Mouse (Mus musculus): ENCODE results near the gene Wsb1. TPM values are rescaled to one million over a fixed set of nuclear protein-coding genes. Genes with fewer than 3 reads are reported as not detected.

Wsb1 gene
- total and polyA plus RNA-seq, 3 experiments = 84.1 to 129 (median 104) TPM

- in situ Hi-C loops (cut with MboI; ENCODE audit: low pct_ligation_motif_present, low pct_unique_long_range_greater_than_20kb, low sequenced_read_pairs) = loop anchor here (5.0 kb wide), 3 partner anchors 34 to 329 kb away; no protein-coding TSS in a partner anchor
- Histone ChIP-seq H3K9ac (ENCODE audit: insufficient read depth, low read depth) (no peak overlapping the region), H3K27ac (ENCODE audit: insufficient read depth, low read depth) (no peak overlapping the region), H3K79me2 (replicated peaks; ENCODE audit: control insufficient read depth, extremely low read depth, insufficient read depth, poor library complexity, severe bottlenecking) (no peaks in the 10 kb centered on the region), H3K36me3 (replicated peaks in 1 of 2; ENCODE audit: control insufficient read depth in 1 of 2, insufficient read depth in 1 of 2, low read length in 1 of 2) (no peaks in the 10 kb centered on the region), H3K4me3 (replicated peaks in 1 of 3; ENCODE audit: low read depth in 2 of 3, low read length in 2 of 3, poor library complexity in 1 of 3) (no peak overlapping the region), H3K4me1 (ENCODE audit: control insufficient read depth in 1 of 2, insufficient read depth in 2 of 2) (peaks cover 14 to 50% of the 10 kb centered on the region in 2 experiments; a peak in 3 of 4 replicates), H3K4me2 (ENCODE audit: insufficient read depth, low read depth, poor library complexity, severe bottlenecking) (no peak overlapping the region), H3K27me3 (replicated peaks) (no peaks in the 10 kb centered on the region), H3K9me3 (replicated peaks; ENCODE audit: low read length) (peaks cover 2% of the 10 kb centered on the region)
- dilution Hi-C loops (cut with MboI; ENCODE audit: extremely low pct_ligation_motif_present, extremely low pct_unique_long_range_greater_than_20kb, low sequenced_read_pairs) = no loop called here
- no peak for DNase-seq (ENCODE audit: extremely low read depth)
- no peak for TF ChIP-seq GABPA (IDR thresholded peaks at IDR 0.05; ENCODE audit: insufficient replicate concordance, low read depth, low read length)
- no peak for TF ChIP-seq SMC3 (IDR thresholded peaks at IDR 0.05; ENCODE audit: low read depth, low read length)
- peak; percentile 44; the same call in 1 of the 2 replicates for TF ChIP-seq EP300 (IDR thresholded peaks at IDR 0.05; ENCODE audit: low read length)
- no peak for TF ChIP-seq CTCF (conservative IDR thresholded peaks at IDR 0.05 in 1 of 2, IDR thresholded peaks at IDR 0.05 in 1 of 2; ENCODE audit: low read depth in 2 of 2, low read length in 2 of 2)
- no peak for TF ChIP-seq E2F4 (IDR thresholded peaks at IDR 0.05; ENCODE audit: insufficient replicate concordance, low read depth, low read length)
- no peak for TF ChIP-seq ZNF384 (IDR thresholded peaks at IDR 0.05; ENCODE audit: low read depth, low read length)
Observed at GRCm38 (mm10) chr11:79291651-79292050, 37.2 kb upstream of the Wsb1 start.

- dilution Hi-C loops (cut with MboI; ENCODE audit: extremely low pct_ligation_motif_present, extremely low pct_unique_long_range_greater_than_20kb, low sequenced_read_pairs) = no loop called here
- in situ Hi-C loops (cut with MboI; ENCODE audit: low pct_ligation_motif_present, low pct_unique_long_range_greater_than_20kb, low sequenced_read_pairs) = loop anchor here (5.0 kb wide), 3 partner anchors 33 to 328 kb away; no protein-coding TSS in a partner anchor
- H3K4me1 ChIP-seq (ENCODE audit: control insufficient read depth in 1 of 2, insufficient read depth in 2 of 2) = peaks cover 14 to 46% of the 10 kb centered on the region in 2 experiments; a peak in 3 of 4 replicates
Observed at GRCm38 (mm10) chr11:79290473-79290872, 36.0 kb upstream of the Wsb1 start.

GRCm38 (mm10) chr11:79288913-79289640 is 34.6 kb upstream of the Wsb1 start:
- Histone ChIP-seq H3K4me1 (ENCODE audit: control insufficient read depth in 1 of 2, insufficient read depth in 2 of 2) (peaks cover 14 to 46% of the 10 kb centered on the region in 2 experiments; a peak in 3 of 4 replicates), H3K9ac (ENCODE audit: insufficient read depth, low read depth) (no peak overlapping the region), H3K4me2 (ENCODE audit: insufficient read depth, low read depth, poor library complexity, severe bottlenecking) (no peak overlapping the region), H3K27ac (ENCODE audit: insufficient read depth, low read depth) (no peak overlapping the region), H3K36me3 (replicated peaks in 1 of 2; ENCODE audit: control insufficient read depth in 1 of 2, insufficient read depth in 1 of 2, low read length in 1 of 2) (no peaks in the 10 kb centered on the region), H3K27me3 (replicated peaks) (no peaks in the 10 kb centered on the region), H3K4me3 (replicated peaks in 1 of 3; ENCODE audit: low read depth in 2 of 3, low read length in 2 of 3, poor library complexity in 1 of 3) (no peak overlapping the region), H3K9me3 (replicated peaks; ENCODE audit: low read length) (peaks cover 2% of the 10 kb centered on the region), H3K79me2 (replicated peaks; ENCODE audit: control insufficient read depth, extremely low read depth, insufficient read depth, poor library complexity, severe bottlenecking) (no peaks in the 10 kb centered on the region)
- dilution Hi-C loops (cut with MboI; ENCODE audit: extremely low pct_ligation_motif_present, extremely low pct_unique_long_range_greater_than_20kb, low sequenced_read_pairs) = no loop called here
- in situ Hi-C loops (cut with MboI; ENCODE audit: low pct_ligation_motif_present, low pct_unique_long_range_greater_than_20kb, low sequenced_read_pairs) = no loop called here
- DNase-seq (ENCODE audit: extremely low read depth) = no peak
- TF ChIP-seq GABPA (IDR thresholded peaks at IDR 0.05; ENCODE audit: insufficient replicate concordance, low read depth, low read length) (no peak), ZNF384 (IDR thresholded peaks at IDR 0.05; ENCODE audit: low read depth, low read length) (no peak), TCF12 (IDR thresholded peaks at IDR 0.05; ENCODE audit: low read depth, low read length) (no peak), CHD2 (IDR thresholded peaks at IDR 0.05; ENCODE audit: low read length) (no peak), MEF2A (IDR thresholded peaks at IDR 0.05; ENCODE audit: borderline replicate concordance, low read depth, low read length) (no peak), JUND (conservative IDR thresholded peaks at IDR 0.05; ENCODE audit: low read depth, low read length) (no peak), NELFE (IDR thresholded peaks at IDR 0.05; ENCODE audit: low read depth, low read length) (no peak), PAX5 (IDR thresholded peaks at IDR 0.05; ENCODE audit: low read length) (no peak), ZKSCAN1 (IDR thresholded peaks at IDR 0.05; ENCODE audit: borderline replicate concordance, low read depth, low read length) (no peak), EP300 (IDR thresholded peaks at IDR 0.05; ENCODE audit: low read length) (no peak), SMC3 (IDR thresholded peaks at IDR 0.05; ENCODE audit: low read depth, low read length) (no peak), MAFK (IDR thresholded peaks at IDR 0.05; ENCODE audit: insufficient replicate concordance, low read length) (no peak), MYC (IDR thresholded peaks at IDR 0.05; ENCODE audit: low read depth, low read length) (no peak), UBTF (IDR thresholded peaks at IDR 0.05; ENCODE audit: low read depth, low read length) (no peak), RCOR1 (conservative IDR thresholded peaks at IDR 0.05; ENCODE audit: low read depth, low read length) (no peak), TBP (conservative IDR thresholded peaks at IDR 0.05; ENCODE audit: low read depth, low read length) (no peak), MAZ (IDR thresholded peaks at IDR 0.05; ENCODE audit: low read depth, low read length) (no peak), MAX (IDR thresholded peaks at IDR 0.05; ENCODE audit: low read length) (no peak)

More at GRCm38 (mm10) chr11:79290473-79290872, 36.0 kb upstream of the Wsb1 start:
- H3K27me3 ChIP-seq (replicated peaks) = no peaks in the 10 kb centered on the region
- TF ChIP-seq SMC3 (IDR thresholded peaks at IDR 0.05; ENCODE audit: low read depth, low read length) (peak; percentile 83), RAD21 (IDR thresholded peaks at IDR 0.05; ENCODE audit: low read depth, low read length) (peak; percentile 89), IRF4 (IDR thresholded peaks at IDR 0.05; ENCODE audit: low read depth, low read length) (peak; percentile 21; the same call in 1 of the 2 replicates), CTCF (conservative IDR thresholded peaks at IDR 0.05 in 1 of 2, IDR thresholded peaks at IDR 0.05 in 1 of 2; ENCODE audit: low read depth in 2 of 2, low read length in 2 of 2) (peak in 1 of 2 experiments; percentile 87; a peak in 3 of 4 replicates), MEF2A (IDR thresholded peaks at IDR 0.05; ENCODE audit: borderline replicate concordance, low read depth, low read length) (no peak), UBTF (IDR thresholded peaks at IDR 0.05; ENCODE audit: low read depth, low read length) (no peak), ELF1 (IDR thresholded peaks at IDR 0.05; ENCODE audit: low read depth, low read length) (0 out of 2 replicates have a peak, but pooled peaks have one; percentile 20), MXI1 (IDR thresholded peaks at IDR 0.05; ENCODE audit: low read depth, low read length) (no peak), MYC (IDR thresholded peaks at IDR 0.05; ENCODE audit: low read depth, low read length) (peak; percentile 80; the same call in 1 of the 2 replicates)
- peaks cover 2% of the 10 kb centered on the region for H3K9me3 ChIP-seq (replicated peaks; ENCODE audit: low read length)
- no peak overlapping the region for H3K9ac ChIP-seq (ENCODE audit: insufficient read depth, low read depth)
- H3K79me2 ChIP-seq (replicated peaks; ENCODE audit: control insufficient read depth, extremely low read depth, insufficient read depth, poor library complexity, severe bottlenecking) = no peaks in the 10 kb centered on the region
- no peak overlapping the region for H3K4me3 ChIP-seq (replicated peaks in 1 of 3; ENCODE audit: low read depth in 2 of 3, low read length in 2 of 3, poor library complexity in 1 of 3)
- H3K27ac ChIP-seq (ENCODE audit: insufficient read depth, low read depth) = no peak overlapping the region
- no peak overlapping the region for H3K4me2 ChIP-seq (ENCODE audit: insufficient read depth, low read depth, poor library complexity, severe bottlenecking)
- H3K36me3 ChIP-seq (replicated peaks in 1 of 2; ENCODE audit: control insufficient read depth in 1 of 2, insufficient read depth in 1 of 2, low read length in 1 of 2) = no peaks in the 10 kb centered on the region
- peak; percentile 54 for DNase-seq (ENCODE audit: extremely low read depth)
